Mouse (Mus musculus) layer of hippocampus, adult 6 months (tissue): ENCODE measurements around the gene Cabs1. TPM values are rescaled to one million over a fixed set of nuclear protein-coding genes. Genes with fewer than 3 reads are reported as not detected.

Source experiments
- long read RNA-seq, 2 experiments: library from polyadenylated mRNA; unstranded; transcript quantifications; one replicate each; pipeline ENCODE4 v2.0.0; 2019 to 2020
- polyA plus RNA-seq: library from polyadenylated mRNA; unstranded; fragments of <200 nt; fragmentation: Nextera tagmentation; gene quantifications from 2 replicates; pipeline ENCODE4 v1.2.3, GENCODE M21; 2021

Gene Cabs1
- not detected in 2 replicates for polyA plus RNA-seq
- long read RNA-seq, experiment 1: 0 reads
- long read RNA-seq, experiment 2: 0 reads

GRCm38 (mm10) chr5:87979139-87979538 lies at the start of gene Cabs1:
Gene Cabs1, plus strand, starts transcription at chr5:87979439.

GRCm38 (mm10) chr5:87969201-87969600 lies 10.0 kb upstream of the Cabs1 start, which contains the start of the genes 2310003L06Rik and Gm28434:
Gene 2310003L06Rik, plus strand, starts transcription at chr5:87969459.
Gene Gm28434, plus strand, starts transcription at chr5:87969517.

GRCm38 (mm10) chr5:88002249-88002648 lies 23.0 kb downstream of the Cabs1 start, which contains the start of gene Smr3a:
Gene Smr3a, plus strand, starts transcription at chr5:88002549.

Other genes starting within 250 kb of the Cabs1 start
- not detected in 2 replicates for gene Csn1s2a, start 204.9 kb upstream of the Cabs1 start, polyA plus RNA-seq
- gene Csn1s2b, start 171.4 kb upstream of the Cabs1 start, polyA plus RNA-seq: not detected in 2 replicates
- gene Prr27, start 153.8 kb upstream of the Cabs1 start, polyA plus RNA-seq: not detected in 2 replicates
- not detected in 2 replicates for gene Odam, start 94.4 kb upstream of the Cabs1 start, polyA plus RNA-seq
- not detected in 2 replicates for gene Csn3, start 53.9 kb upstream of the Cabs1 start, polyA plus RNA-seq
- not detected in 2 replicates for gene 2310003L06Rik, start 10.0 kb upstream of the Cabs1 start, polyA plus RNA-seq
- gene Gm28434, start 9.9 kb upstream of the Cabs1 start, polyA plus RNA-seq: not detected in 2 replicates
- not detected in 2 replicates for gene Smr3a, start 23.1 kb downstream of the Cabs1 start, polyA plus RNA-seq
- not detected in 2 replicates for gene Smr2, start 107.1 kb downstream of the Cabs1 start, polyA plus RNA-seq
- gene Gm11116, start 132.1 kb downstream of the Cabs1 start, polyA plus RNA-seq: not detected in 2 replicates
- not detected in 2 replicates for gene Gm11115, start 174.7 kb downstream of the Cabs1 start, polyA plus RNA-seq